Mouse (Mus musculus): ENCODE results near the gene Ckap5.

DNA sequence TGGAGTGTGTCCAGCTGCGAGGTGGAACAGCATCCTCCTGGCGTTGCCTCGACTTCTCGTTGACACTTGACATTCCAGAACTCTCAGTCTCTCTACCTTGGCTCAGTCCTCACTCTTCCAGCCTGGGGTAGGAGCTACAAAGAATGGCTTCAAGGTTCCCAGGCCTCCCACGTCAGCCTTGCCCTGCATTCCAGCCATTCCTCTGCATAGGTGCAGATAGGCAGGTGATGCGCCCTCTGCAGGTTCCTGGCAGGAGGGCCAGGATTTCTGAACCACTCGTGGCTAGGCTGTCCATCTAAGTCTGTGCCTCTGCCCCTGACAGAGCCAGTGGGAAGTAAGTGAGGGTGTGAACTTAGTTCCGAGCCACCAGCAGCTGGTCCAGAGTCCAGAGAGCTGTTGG lies 130.2 kb downstream of the Ckap5 start:
- TF ChIP-seq CTCF (IDR thresholded peaks at IDR 0.05; ENCODE audit: low read depth): peak; percentile 69
- TF ChIP-seq EP300 (optimal IDR thresholded peaks at IDR 0.05): no peak

Data from stomach, postnatal 0 days (tissue).